Mouse (Mus musculus) spleen, postnatal 4 days (tissue): Measurements from ENCODE around the gene Gpnmb.

Experiments used
- DNase-seq, 2 experiments: peaks; one replicate each; pipeline ENCODE4 v3.0.0; 2022; ENCODE audit warnings: low spot score in 2 of 2

The Gpnmb gene

GRCm38 (mm10) chr6:49031230-49031629, 5.1 kb upstream of the Gpnmb start:
- DNase-seq = no peak

DNA sequence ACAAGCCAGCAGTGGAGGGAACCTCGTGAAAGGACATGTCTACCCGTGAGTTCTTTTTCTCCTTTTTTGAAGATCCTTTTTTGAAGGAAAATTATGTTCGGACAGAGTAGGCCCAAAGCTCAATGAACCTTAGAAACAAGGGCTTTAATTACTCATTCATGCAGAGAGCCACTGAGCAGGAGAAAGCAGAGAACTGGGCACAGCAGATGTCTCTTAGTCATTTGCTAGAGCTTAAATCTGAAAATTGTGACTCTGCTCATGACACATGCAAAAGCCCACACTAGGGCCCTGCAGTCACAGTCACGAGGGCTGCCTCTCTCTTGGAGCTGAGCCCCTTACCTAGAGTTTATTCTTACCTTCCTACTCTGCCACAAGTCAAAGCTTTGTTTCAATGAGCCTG, 3.6 kb upstream of the Gpnmb start:
- no peak for DNase-seq

- no peak for DNase-seq
These were observed 919 bp downstream of the Gpnmb start for GRCm38 (mm10) chr6:49037268-49037662.

DNA sequence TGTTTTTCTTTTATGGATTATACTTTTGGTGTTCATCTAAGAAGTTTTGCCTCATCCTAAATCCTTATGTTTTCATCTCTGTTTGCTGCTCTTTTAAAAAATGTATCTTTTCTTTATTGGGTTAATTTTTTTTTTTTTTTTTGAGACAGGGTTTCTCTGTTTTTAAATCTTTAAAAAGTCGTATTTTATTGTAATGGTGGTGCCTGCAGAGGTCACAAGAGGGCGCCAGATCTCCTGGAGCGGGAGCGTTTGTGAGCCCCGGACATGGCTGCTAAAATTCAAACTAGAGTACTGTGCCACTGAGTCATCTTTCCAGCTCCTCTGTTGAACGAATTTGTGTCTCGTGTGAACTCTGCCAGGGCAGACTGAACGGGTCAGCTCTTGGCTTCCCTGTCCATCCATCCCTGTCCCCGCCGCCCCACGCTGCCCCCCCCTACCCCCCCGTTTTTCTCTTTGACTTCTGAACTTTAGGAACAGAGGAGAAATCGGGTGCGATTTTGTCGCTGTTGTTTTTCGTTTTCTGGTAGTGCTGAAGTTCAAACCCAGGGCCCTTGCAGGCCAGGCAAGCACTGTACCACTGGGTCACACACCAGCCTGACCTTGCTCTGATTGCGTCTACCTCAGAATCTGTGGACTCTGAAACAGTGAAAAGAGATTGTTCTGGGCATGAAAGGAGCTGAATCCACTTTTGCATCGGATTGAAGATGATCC, 3.3 kb downstream of the Gpnmb start:
- peak; percentile 56 to 82 for DNase-seq

- no peak for DNase-seq
These were observed 10.2 kb downstream of the Gpnmb start for GRCm38 (mm10) chr6:49046502-49046901.

- no peak for DNase-seq
These were observed 10.6 kb downstream of the Gpnmb start for GRCm38 (mm10) chr6:49046976-49047375.

GRCm38 (mm10) chr6:49047848-49048247, 11.5 kb downstream of the Gpnmb start:
- no peak for DNase-seq

DNA sequence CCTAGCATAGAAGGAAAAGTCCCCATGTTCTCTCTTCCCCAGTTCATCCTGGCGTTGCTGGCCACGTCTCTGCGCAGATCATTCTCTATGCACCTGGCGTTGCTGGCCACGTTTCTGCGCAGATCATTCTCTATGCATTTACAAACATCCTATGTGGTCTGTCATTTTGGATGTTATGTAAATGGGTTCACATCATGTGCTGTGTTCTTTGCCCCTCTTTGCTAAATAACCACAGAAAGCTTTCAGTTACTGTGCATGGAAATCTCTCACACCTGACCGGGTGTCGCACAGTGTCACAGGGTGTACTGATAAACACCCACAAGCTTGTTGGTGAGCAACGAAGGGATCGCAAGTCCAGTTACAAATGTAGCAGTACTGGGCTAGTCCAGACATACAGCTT, 12.0 kb downstream of the Gpnmb start:
- DNase-seq = no peak

GRCm38 (mm10) chr6:49050677-49051410, 14.5 kb downstream of the Gpnmb start:
- DNase-seq = no peak

DNA sequence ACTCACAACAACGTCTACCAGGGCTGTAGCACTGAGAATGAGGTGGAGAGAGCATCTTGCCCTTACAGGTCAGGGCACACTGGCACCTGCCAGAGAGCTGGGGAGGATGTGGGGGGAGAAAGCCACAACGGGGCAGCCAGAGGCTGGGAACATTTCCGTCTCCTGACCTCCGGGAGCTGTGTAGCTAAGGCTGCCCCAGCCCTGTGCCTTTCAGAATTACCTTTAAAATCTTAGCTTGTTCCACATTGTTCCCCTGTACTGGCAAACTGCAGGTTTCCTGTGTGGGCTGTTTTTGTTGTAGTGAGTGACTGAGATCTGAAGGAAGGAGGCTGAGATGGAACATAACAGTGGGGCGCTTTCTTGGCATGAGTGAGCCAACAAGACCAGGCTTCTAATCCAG, 15.8 kb downstream of the Gpnmb start:
- no peak for DNase-seq

DNA sequence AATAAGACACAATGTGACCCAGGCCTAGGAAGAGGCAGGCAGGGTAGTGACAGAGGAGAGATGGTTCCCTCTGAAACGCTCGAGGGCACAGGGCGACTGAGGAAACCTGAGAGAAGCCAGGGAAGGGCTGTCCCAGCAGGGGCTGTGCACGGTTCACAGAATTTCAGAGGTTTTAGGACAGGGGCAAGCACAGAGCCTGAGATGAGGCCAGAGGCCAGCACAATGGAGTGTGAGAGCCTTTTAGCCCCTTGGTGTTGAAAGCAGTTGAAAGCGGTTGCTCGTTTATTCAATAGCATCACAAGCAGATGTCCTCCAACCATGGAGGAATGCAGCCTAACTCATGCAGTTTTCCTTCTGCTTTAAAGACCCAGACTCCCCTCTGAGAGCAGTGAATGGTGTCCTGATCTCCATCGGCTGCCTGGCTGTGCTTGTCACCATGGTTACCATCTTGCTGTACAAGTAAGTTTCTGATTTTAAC, 18.9 kb downstream of the Gpnmb start:
- no peak for DNase-seq

- no peak for DNase-seq
These were observed 19.7 kb downstream of the Gpnmb start for GRCm38 (mm10) chr6:49056009-49056408.

DNA sequence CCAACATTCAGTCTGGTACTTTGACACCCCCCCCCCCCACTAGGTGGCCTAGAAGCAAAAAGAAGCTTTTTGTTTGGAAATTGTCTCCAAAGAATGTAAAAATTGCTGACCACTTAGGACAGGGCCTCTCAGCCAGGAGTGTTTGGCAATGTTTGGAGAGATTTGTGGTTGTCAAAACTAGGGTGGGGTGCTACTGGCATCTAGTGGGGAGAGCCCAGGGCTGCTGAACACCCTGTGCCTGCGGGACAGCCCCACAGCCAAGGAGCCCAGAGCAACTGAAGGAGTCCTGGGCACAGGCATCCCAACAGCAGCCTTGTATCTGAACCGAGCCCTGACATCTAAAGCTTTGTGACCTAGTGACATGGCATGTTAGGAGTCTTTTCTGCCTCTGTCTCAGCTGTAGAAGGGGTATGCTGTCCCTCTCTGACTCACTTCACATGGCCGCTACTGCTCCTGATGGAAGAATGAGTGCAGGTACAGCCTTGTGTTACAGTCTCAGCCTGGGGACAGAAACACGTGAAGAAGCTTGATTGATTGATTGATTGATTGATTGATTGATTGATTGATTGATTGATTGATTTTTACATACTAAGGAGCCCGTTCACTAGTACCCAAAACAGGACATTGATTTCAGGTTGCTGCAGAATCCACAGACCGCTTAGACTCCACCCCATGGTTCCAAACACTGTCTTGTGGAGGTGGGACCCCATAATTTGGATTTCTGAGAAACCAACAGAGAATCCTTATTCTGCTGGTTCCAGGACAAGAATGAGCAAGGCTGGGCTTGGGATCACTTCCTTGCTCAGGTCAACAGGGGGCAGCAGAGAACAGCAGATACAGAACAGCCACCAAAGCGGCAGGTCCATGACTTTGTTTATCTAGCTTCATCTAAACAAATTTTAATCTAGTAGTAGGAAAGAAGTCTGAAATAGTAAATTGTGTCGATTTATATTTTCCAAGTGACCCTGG, 21.0 kb downstream of the Gpnmb start:
- DNase-seq = peak; percentile 55 to 85

GRCm38 (mm10) chr6:49068361-49068760, 32.0 kb downstream of the Gpnmb start:
- DNase-seq = no peak

- peak; percentile 88 to 94 for DNase-seq
These were observed 37.2 kb downstream of the Gpnmb start, which contains the start of gene Malsu1 for GRCm38 (mm10) chr6:49073304-49074116. Malsu1 (plus strand) TSS chr6:49073795.

DNA sequence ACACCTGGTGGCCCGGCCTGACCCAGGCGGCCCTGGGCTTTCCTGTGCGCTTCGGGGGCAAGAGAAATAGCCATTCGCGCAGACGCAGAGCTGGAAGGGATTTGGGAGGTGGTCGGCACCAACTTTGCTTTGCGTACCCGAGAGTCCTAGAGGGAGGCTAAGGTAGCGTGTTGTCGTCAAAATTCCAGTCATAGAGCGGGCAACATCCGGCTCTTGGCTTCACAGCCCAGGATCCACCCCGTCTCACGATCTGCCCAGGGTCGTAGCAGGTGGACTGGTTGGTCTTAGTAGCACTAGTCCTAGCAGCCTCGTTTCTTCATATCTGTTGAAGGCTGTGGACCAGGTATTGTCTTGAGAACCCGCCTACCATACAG, 37.8 kb downstream of the Gpnmb start:
- DNase-seq = no peak

DNA sequence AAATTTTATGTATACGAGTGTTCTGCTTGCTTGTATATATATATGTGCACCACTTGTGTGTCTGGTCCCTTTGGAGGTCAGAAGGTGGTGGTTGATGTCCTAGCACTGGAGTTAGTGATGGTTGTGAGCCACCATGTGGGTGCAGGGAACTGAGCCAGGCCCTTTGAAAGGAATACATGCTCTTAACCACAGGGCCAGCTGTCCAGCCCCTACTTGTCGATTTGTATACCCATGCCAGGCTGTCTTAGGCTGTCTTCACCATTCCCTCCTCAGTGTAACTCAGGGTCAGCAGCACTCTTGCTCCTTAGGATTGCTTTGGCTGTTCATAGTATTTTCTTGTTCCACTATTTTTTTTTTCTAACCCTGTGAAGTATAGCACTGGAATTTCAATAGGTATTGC, 41.5 kb downstream of the Gpnmb start:
- DNase-seq = no peak

GRCm38 (mm10) chr6:49079313-49079712, 43.0 kb downstream of the Gpnmb start:
- DNase-seq = no peak

DNA sequence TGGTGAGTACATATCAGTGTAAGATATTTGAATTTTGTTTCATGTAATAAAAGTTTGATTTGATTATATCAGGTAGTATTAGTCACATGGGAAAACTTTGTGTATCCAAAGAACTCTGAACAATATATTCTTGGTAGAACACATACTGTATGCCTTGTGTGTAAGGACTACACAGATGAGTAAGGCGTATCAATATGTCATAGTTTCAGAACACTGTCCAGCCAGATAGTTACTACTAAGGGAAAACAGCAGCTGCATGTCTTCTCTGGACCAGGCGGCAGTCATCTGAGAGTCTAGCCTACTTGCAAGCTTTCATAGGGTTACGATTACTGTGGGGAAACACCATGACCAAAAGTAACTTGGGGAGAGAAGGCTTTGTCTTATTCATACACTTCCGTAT, 46.7 kb downstream of the Gpnmb start:
- DNase-seq = no peak

GRCm38 (mm10) chr6:49094968-49095367, 58.6 kb downstream of the Gpnmb start:
- DNase-seq = no peak

DNA sequence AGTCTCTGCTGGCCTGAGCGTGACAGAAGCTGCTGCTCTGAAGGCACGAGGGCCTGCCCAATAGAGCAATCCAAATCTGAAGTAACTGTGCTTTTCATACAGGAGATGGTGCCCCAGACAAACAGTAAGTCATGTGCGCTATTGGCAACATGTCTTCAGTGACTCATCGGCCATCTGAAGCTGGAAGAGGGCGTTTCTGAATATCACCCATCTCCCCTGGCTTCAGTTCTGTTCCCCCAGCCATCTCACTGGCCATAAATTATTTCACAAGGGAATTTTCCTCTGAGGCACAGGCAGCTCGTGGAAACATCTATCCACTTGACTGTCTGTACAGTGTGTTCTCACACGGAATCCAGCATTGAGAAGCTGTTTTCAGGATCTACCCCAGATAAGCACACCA, 60.1 kb downstream of the Gpnmb start:
- no peak for DNase-seq
